Mouse (Mus musculus) heart, postnatal 0 days (tissue): ENCODE measurements at regions not wholly inside any gene's neighbourhood (a gene's known extent, or its start where the extent isn't known, plus 50 kb on each side); places are given as distances from the start of the nearest gene placed in this dataset.

Source experiments
- ATAC-seq: fragments of 200-750 bp; cut with Nextera tagmentation; 2 replicates; pipeline ENCODE4 v1.8.0; 2017; ENCODE audit warnings: low read depth, moderate number of reproducible peaks, moderate library complexity; ENCODE audit not compliant: insufficient read depth
- DNase-seq: peaks from one replicate; pipeline ENCODE4 v3.0.0-alpha.2; 2016; ENCODE audit warnings: low spot score
- H3K27ac ChIP-seq: fragments of 300-500 bp; sonication (generic); 2 replicates; pipeline ENCODE4 v1.5.1; 2014; ENCODE audit warnings: low read depth, mild to moderate bottlenecking
- H3K27me3 ChIP-seq: fragments of 300-500 bp; sonication (generic); 2 replicates; pipeline ENCODE4 v1.6.1; 2014; ENCODE audit warnings: low read length, mixed read lengths; ENCODE audit not compliant: control insufficient read depth, insufficient read depth
- H3K36me3 ChIP-seq: fragments of 300-500 bp; sonication (generic); replicated peaks from 2 replicates; pipeline ENCODE4 v1.6.1; 2014; ENCODE audit warnings: low read length, mixed read lengths; ENCODE audit not compliant: control insufficient read depth, insufficient read depth
- H3K4me1 ChIP-seq: fragments of 300-500 bp; sonication (generic); 2 replicates; pipeline ENCODE4 v1.6.1; 2014; ENCODE audit warnings: antibody characterized with exemption; ENCODE audit not compliant: control insufficient read depth, insufficient read depth
- H3K4me2 ChIP-seq: fragments of 300-500 bp; sonication (generic); 2 replicates; pipeline ENCODE4 v1.6.1; 2014; ENCODE audit warnings: low read depth, mild to moderate bottlenecking, low read length, moderate library complexity
- H3K4me3 ChIP-seq: fragments of 300-500 bp; sonication (generic); 2 replicates; pipeline ENCODE4 v1.5.1; 2014; ENCODE audit warnings: low read depth, low read length
- H3K9ac ChIP-seq: fragments of 300-500 bp; sonication (generic); replicated peaks from 2 replicates; pipeline ENCODE4 v1.6.1; 2014; ENCODE audit warnings: low read depth, low read length, mixed read lengths
- H3K9me3 ChIP-seq: fragments of 300-500 bp; sonication (generic); replicated peaks from 2 replicates; pipeline ENCODE4 v1.6.1; 2016; ENCODE audit warnings: low read length; ENCODE audit not compliant: control insufficient read depth
- CTCF ChIP-seq: IDR thresholded peaks from 2 replicates; pipeline ENCODE4 v1.5.1; 2016; ENCODE audit warnings: antibody characterized with exemption, control low read depth, low read depth
- EP300 ChIP-seq: IDR thresholded peaks from 2 replicates; pipeline ENCODE4 v1.6.1; 2016; ENCODE audit warnings: antibody characterized with exemption, low read depth
- WGBS: fragments of 180-500 bp; shearing (Covaris S2); extraction: QIAGEN DNeasy Blood & Tissue Kit; methylation state at CpG from one replicate; pipeline ENCODE4 v1.1.7; 2014; 5-methylcytosine and 5-hydroxymethylcytosine counted together

DNA sequence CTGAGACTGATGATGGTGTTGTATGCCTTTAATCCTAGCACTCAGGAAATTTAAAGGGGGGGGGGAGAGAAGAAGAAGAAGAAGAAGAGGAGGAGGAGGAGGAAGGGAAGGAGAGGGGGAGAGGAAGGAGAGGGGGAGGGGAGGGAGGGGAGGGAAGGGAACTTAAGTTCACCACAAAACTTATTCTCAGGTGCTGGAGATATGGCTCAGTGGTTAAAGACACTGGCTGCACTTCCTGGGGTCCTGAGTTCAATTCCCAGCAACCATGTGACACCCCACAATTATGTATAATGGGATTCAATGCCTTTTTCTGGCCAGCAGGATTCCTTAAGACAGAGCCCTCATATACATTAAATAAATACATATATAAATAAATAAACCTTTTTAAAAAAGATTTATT, 183.6 kb downstream of the Pfkfb3 start:
- Histone ChIP-seq H3K27ac (no peak overlapping the region), H3K4me1 (no peaks in the 10 kb centered on the region), H3K9ac (no peak overlapping the region), H3K36me3 (no peaks in the 10 kb centered on the region), H3K27me3 (no peaks in the 10 kb centered on the region), H3K9me3 (no peaks in the 10 kb centered on the region), H3K4me3 (no peak overlapping the region), H3K4me2 (no peak overlapping the region)
- no peak for ATAC-seq
- no peak for DNase-seq
- TF ChIP-seq EP300 (no peak), CTCF (no peak)

DNA sequence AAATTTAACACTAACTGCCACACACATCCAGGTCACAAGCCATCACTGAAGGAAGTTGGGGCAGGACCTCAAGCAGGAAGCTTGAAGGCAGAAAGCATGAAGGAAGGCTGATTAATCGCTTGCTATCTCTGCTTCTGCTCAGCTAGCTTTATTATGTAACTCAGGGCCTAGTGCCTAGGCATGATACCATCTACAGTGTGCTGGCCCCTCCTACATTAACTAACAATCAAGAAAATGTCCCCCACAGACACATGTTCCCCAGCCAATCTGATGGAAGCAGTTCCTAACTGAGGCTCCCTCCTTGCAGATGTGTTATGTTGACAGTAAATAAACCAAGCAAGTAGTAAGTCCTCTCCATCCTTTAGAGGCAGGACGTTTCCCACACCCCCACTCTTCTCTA, 186.6 kb downstream of the Pfkfb3 start:
- ATAC-seq (no peak), DNase-seq (no peak)
- no peaks in the 10 kb centered on the region for H3K27me3 ChIP-seq
- 66% methylated on average over 2 of the region's 2 CpGs for WGBS
- no peak overlapping the region for H3K4me3 ChIP-seq
- H3K9me3 ChIP-seq: no peaks in the 10 kb centered on the region
- H3K27ac ChIP-seq: no peak overlapping the region
- no peak for TF ChIP-seq EP300
- H3K9ac ChIP-seq: no peak overlapping the region
- no peak overlapping the region for H3K4me2 ChIP-seq
- H3K4me1 ChIP-seq: no peaks in the 10 kb centered on the region
- H3K36me3 ChIP-seq: no peaks in the 10 kb centered on the region

DNA sequence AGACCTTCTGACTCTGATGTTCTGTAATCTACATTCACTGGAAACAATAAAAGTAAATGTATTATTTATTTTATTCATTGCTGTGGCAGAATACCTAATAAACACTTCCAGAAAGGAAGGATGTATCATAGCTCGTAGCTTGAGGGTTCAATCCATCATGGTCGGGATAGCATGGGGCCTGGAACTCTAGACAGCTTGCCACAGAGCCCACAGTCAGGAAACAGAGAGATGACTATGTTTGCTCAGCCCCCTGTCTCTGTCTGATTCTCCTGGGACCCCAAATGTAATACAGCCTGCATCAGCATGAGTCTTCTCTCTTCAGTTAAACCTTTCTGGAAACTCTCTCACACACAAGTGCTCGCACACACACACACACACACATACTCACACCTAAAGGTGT, 188.1 kb downstream of the Pfkfb3 start:
- Histone ChIP-seq H3K36me3 (no peaks in the 10 kb centered on the region), H3K4me1 (no peaks in the 10 kb centered on the region), H3K27ac (0 out of 2 replicates have a peak overlapping the region, but pooled peaks have one; percentile 25), H3K27me3 (no peaks in the 10 kb centered on the region), H3K9me3 (no peaks in the 10 kb centered on the region), H3K9ac (no peak overlapping the region), H3K4me2 (no peak overlapping the region), H3K4me3 (no peak overlapping the region)
- ATAC-seq: no peak
- TF ChIP-seq CTCF: no peak
- no peak for TF ChIP-seq EP300
- no peak for DNase-seq
- WGBS: 73% methylated on average over 3 of the region's 3 CpGs

DNA sequence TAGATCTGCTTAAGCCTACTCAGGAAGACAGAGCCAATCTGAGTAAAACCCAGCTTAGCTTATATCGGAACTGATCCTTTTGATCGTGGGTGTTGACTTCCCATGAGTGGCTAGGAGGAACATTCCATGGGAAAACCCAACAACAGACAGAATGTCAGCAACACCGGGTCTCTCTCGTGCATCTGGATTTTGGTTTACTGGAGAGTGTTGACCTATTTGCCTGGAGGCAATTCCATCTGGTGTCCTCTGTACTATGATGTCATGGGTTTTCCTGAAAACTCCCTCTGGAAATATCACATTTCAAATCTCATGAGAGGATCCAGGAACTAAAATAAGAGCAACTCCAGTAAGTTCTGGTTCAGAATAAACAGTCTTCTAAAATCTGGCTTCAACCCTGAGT, 188.5 kb downstream of the Pfkfb3 start:
- DNase-seq (peak; percentile 20), ATAC-seq (peak; percentile 51; the same call in 1 of the 2 replicates)
- no peaks in the 10 kb centered on the region for H3K4me1 ChIP-seq
- no peaks in the 10 kb centered on the region for H3K27me3 ChIP-seq
- H3K4me3 ChIP-seq: no peak overlapping the region
- no peak overlapping the region for H3K4me2 ChIP-seq
- 52% methylated on average over 4 of the region's 4 CpGs for WGBS
- TF ChIP-seq EP300: no peak
- no peak for TF ChIP-seq CTCF
- 0 out of 2 replicates have a peak overlapping the region, but pooled peaks have one; percentile 25 for H3K27ac ChIP-seq
- no peak overlapping the region for H3K9ac ChIP-seq
- no peaks in the 10 kb centered on the region for H3K36me3 ChIP-seq
- H3K9me3 ChIP-seq: no peaks in the 10 kb centered on the region

DNA sequence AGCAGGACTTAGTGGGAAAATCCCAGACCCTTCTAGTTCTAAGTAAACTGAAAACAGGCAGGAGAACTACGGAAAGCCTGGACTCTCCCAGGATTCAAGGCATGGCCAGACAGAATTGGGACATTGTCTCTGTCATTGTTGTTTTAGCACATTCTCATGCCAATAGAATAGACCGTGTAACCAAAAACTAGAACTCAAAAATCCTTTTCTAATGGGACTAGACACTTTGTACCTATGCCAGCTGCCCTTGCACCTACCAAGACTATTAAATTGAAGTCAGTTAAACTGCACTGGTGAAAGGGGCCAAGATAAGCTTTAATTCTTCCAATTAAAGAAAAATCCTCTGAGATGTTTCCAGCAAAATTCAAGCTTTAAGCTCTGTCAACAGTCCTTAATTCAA, 189.8 kb downstream of the Pfkfb3 start:
- Histone ChIP-seq H3K4me1 (no peaks in the 10 kb centered on the region), H3K27me3 (no peaks in the 10 kb centered on the region), H3K4me2 (no peak overlapping the region), H3K9me3 (no peaks in the 10 kb centered on the region), H3K4me3 (no peak overlapping the region), H3K27ac (no peak overlapping the region), H3K36me3 (no peaks in the 10 kb centered on the region), H3K9ac (no peak overlapping the region)
- WGBS: 71% methylated on average over 2 of the region's 2 CpGs
- DNase-seq: no peak
- TF ChIP-seq EP300: no peak
- TF ChIP-seq CTCF: no peak
- ATAC-seq: no peak

DNA sequence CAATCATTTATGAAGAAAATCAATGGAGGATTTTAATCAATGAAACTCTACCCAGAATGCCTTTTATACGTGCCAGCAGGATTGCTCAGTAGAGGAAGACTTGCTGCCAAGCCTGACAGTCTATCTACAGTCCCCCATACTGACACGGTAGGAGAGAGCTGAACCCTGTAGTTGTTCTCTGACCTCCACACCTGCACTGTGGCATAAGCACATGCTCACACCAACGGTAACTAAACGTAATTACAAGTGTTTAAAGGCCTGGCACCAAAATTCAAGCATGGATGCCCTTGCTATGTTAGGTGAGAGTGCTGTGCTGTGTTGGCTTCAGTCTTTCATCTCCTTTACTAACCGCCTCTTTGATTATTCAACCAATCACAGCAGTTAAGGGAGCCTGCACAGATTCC, 190.8 kb downstream of the Pfkfb3 start:
- no peak for DNase-seq
- Histone ChIP-seq H3K4me3 (no peak overlapping the region), H3K4me1 (no peaks in the 10 kb centered on the region), H3K36me3 (no peaks in the 10 kb centered on the region), H3K27me3 (no peaks in the 10 kb centered on the region), H3K9ac (no peak overlapping the region), H3K9me3 (no peaks in the 10 kb centered on the region), H3K4me2 (no peak overlapping the region), H3K27ac (no peak overlapping the region)
- TF ChIP-seq EP300: no peak
- TF ChIP-seq CTCF: no peak
- WGBS: 79% methylated on average over 5 of the region's 5 CpGs
- no peak for ATAC-seq
